Mouse (Mus musculus) splenic B cell, adult 2 months (primary cell): Measurements from ENCODE around the gene Kera.

Source experiments
- DNase-seq: peaks from one replicate; pipeline ENCODE4 v3.0.0-alpha.2; 2011; ENCODE audit warnings: low read depth, low spot score
- H3K27me3 ChIP-seq: 2 replicates; pipeline ENCODE4 v1.6.1; 2012; ENCODE audit warnings: mild to moderate bottlenecking, low read length, moderate library complexity, mixed read lengths; ENCODE audit not compliant: control insufficient read depth, poor library complexity, insufficient read depth, severe bottlenecking
- H3K36me3 ChIP-seq: 2 replicates; pipeline ENCODE4 v1.6.1; 2012; ENCODE audit warnings: mild to moderate bottlenecking, low read length, moderate library complexity, mixed read lengths; ENCODE audit not compliant: control insufficient read depth, poor library complexity, insufficient read depth, severe bottlenecking

The Kera gene

GRCm38 (mm10) chr10:97625116-97625515, 18.4 kb downstream of the Kera start:
- Histone ChIP-seq H3K36me3 (no peaks in the 10 kb centered on the region), H3K27me3 (no peaks in the 10 kb centered on the region)
- DNase-seq, result no peak

DNA sequence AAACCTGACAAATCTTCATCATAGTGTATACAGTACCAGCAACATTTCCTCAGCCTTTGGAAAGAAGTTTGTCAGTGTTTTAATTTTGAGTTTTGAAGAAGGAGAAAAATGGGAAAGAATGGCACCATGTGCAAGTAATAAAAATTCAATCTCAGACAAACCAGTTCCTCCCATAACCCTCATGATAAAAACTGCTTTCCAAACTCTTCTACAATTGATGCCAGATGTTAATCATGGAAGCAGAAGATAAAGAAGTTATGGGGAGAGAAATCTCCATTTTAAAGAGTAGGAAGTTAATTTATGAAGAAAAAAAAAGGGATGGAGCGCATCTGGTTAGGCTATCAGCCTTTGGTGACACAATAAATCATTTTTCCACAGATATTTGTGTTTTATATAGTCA, 19.9 kb downstream of the Kera start:
- H3K27me3 ChIP-seq, result no peaks in the 10 kb centered on the region
- no peaks in the 10 kb centered on the region for H3K36me3 ChIP-seq
- DNase-seq, result no peak

- peak; percentile 1 for DNase-seq
- Histone ChIP-seq H3K27me3 (no peaks in the 10 kb centered on the region), H3K36me3 (no peaks in the 10 kb centered on the region)
These were observed 24.4 kb downstream of the Kera start for GRCm38 (mm10) chr10:97631061-97631460.

DNA sequence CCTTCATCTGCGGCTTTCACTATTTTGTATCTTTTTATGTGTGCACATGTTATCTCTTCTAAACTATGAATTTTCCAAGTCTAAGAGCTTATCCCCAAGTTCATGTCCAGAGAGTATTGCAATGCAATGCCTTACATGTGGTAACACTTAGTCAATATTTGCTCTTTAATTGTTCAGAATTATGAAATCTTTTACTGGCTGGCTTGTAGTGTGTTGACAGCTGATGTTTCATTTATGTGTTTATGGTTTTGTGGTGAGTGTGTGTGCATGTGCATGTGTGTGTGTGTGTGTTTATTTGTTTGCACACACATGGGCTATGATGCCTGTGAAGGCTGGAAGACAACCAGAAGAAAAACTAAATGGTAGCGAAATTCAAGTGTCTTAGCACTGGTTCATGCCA, 35.2 kb downstream of the Kera start:
- DNase-seq, result no peak
- H3K27me3 ChIP-seq, result no peaks in the 10 kb centered on the region
- no peaks in the 10 kb centered on the region for H3K36me3 ChIP-seq

- no peaks in the 10 kb centered on the region for H3K36me3 ChIP-seq
- H3K27me3 ChIP-seq, result no peaks in the 10 kb centered on the region
- no peak for DNase-seq
These were observed 37.1 kb downstream of the Kera start, which contains the start of gene Epyc for GRCm38 (mm10) chr10:97643768-97644167. Gene Epyc (plus strand): TSS chr10:97644068.

- Histone ChIP-seq H3K36me3 (no peaks in the 10 kb centered on the region), H3K27me3 (no peaks in the 10 kb centered on the region)
- DNase-seq, result no peak
These were observed 43.7 kb downstream of the Kera start for GRCm38 (mm10) chr10:97650334-97650733.

DNA sequence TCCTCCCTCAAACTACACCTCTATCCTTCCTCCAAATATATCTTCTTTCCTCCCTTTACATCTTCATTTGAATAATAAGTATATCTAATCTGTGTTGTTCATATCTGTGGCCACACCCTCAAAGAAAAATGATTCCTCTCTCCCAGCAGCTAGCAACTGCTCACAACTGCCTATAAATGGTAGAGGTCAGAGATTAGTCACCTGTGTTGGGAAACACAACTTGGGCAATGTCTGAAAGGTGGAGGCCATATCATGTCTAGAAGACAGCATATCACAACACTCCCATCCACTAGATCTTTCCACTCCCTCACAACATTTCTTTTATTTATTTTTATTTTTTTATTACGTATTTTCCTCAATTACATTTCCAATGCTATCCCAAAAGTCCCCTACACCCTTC, 52.8 kb downstream of the Kera start:
- Histone ChIP-seq H3K27me3 (no peaks in the 10 kb centered on the region), H3K36me3 (no peaks in the 10 kb centered on the region)
- no peak for DNase-seq
